Mouse (Mus musculus) leukemia stem cell, adult 10-12 weeks (primary cell): ENCODE measurements around the gene Dph6. TPM values are rescaled to one million over a fixed set of nuclear protein-coding genes. Genes with fewer than 3 reads are reported as not detected.

Source experiments
- polyA plus RNA-seq: library from polyadenylated mRNA; stranded (reverse); fragments of >175 nt; gene quantifications from 2 replicates; pipeline ENCODE4 v1.2.3, GENCODE M21; 2012; ENCODE audit warnings: low replicate concordance

Dph6 gene
- 0.89 and 2.3 TPM in 2 replicates for polyA plus RNA-seq

GRCm38 (mm10) chr2:114654365-114655239 is at the start of gene Dph6:
TSS of gene Dph6 (minus strand) at chr2:114654964.

